Mouse (Mus musculus) kidney, postnatal 0 days (tissue): Measurements from ENCODE around the gene Mrps22. TPM values are rescaled to one million over a fixed set of nuclear protein-coding genes. Genes with fewer than 3 reads are reported as not detected.

Experiments used
- ATAC-seq: fragments of 200-750 bp; cut with Nextera tagmentation; replicated peaks from 2 replicates; pipeline ENCODE4 v1.8.0; 2017; ENCODE audit warnings: low read depth, moderate number of reproducible peaks, moderate TSS enrichment, moderate library complexity; ENCODE audit not compliant: low FRiP score
- DNase-seq: peaks from one replicate; pipeline ENCODE4 v3.0.0-alpha.2; 2016; ENCODE audit warnings: low spot score
- H3K27ac ChIP-seq: fragments of 300-500 bp; sonication (generic); 2 replicates; pipeline ENCODE4 v1.5.1; 2014; ENCODE audit warnings: mild to moderate bottlenecking
- H3K27me3 ChIP-seq: fragments of 300-500 bp; sonication (generic); 2 replicates; pipeline ENCODE4 v1.6.1; 2014; ENCODE audit warnings: low read length, mixed read lengths; ENCODE audit not compliant: insufficient read depth
- H3K36me3 ChIP-seq: fragments of 300-500 bp; sonication (generic); 2 replicates; pipeline ENCODE4 v1.6.1; 2014; ENCODE audit warnings: low read length, mixed read lengths; ENCODE audit not compliant: insufficient read depth
- H3K4me1 ChIP-seq: fragments of 300-500 bp; sonication (generic); replicated peaks from 2 replicates; pipeline ENCODE4 v1.6.1; 2014; ENCODE audit warnings: antibody characterized with exemption, low read length, mixed read lengths; ENCODE audit not compliant: insufficient read depth
- H3K4me2 ChIP-seq: fragments of 300-500 bp; sonication (generic); 2 replicates; pipeline ENCODE4 v1.6.1; 2014; ENCODE audit warnings: mild to moderate bottlenecking, low read length, moderate library complexity, mixed read lengths
- H3K4me3 ChIP-seq: fragments of 300-500 bp; sonication (generic); replicated peaks from 2 replicates; pipeline ENCODE4 v1.5.1; 2014; ENCODE audit warnings: low read depth, low read length
- H3K9ac ChIP-seq: fragments of 300-500 bp; sonication (generic); 2 replicates; pipeline ENCODE4 v1.6.1; 2014; ENCODE audit warnings: low read depth, low read length
- H3K9me3 ChIP-seq: fragments of 300-500 bp; sonication (generic); replicated peaks from 2 replicates; pipeline ENCODE4 v1.6.1; 2016; ENCODE audit warnings: low read length, inconsistent platforms, mixed read lengths
- CTCF ChIP-seq: IDR thresholded peaks from 2 replicates; pipeline ENCODE4 v1.5.1; 2016; ENCODE audit warnings: antibody characterized with exemption, low read depth, mild to moderate bottlenecking, moderate library complexity
- WGBS: fragments of 180-500 bp; shearing (Covaris S2); extraction: QIAGEN DNeasy Blood & Tissue Kit; methylation state at CpG from one replicate; pipeline ENCODE4 v1.1.7; 2014; 5-methylcytosine and 5-hydroxymethylcytosine counted together
- polyA plus RNA-seq: library from polyadenylated mRNA; unstranded; fragments of >200 nt; fragmentation: Nextera tagmentation; extraction: Ambion mirVana; gene quantifications from 2 replicates; pipeline ENCODE4 v1.2.1, GENCODE M21; 2015

The Mrps22 gene
- polyA plus RNA-seq, 1 experiment from 2014 or later, result 47.2 TPM

GRCm38 (mm10) chr9:98544042-98544441, 57.4 kb downstream of the Mrps22 start:
- H3K4me1 ChIP-seq, result no peaks in the 10 kb centered on the region
- no peak for TF ChIP-seq CTCF
- no peaks in the 10 kb centered on the region for H3K9me3 ChIP-seq
- no peak overlapping the region for H3K27ac ChIP-seq
- ATAC-seq (no peak), DNase-seq (no peak)
- H3K9ac ChIP-seq, result no peak overlapping the region
- 72% methylated on average over 3 of the region's 3 CpGs for WGBS
- H3K36me3 ChIP-seq, result no peaks in the 10 kb centered on the region
- H3K27me3 ChIP-seq, result no peaks in the 10 kb centered on the region
- no peak overlapping the region for H3K4me3 ChIP-seq
- H3K4me2 ChIP-seq, result no peak overlapping the region

Other genes with a start within 250 kb of the Mrps22 start
- 112 and 113 TPM in 2 replicates for gene Rbp1, start 178.7 kb downstream of the Mrps22 start, polyA plus RNA-seq
- gene Rbp2, start 115.5 kb downstream of the Mrps22 start, polyA plus RNA-seq, result 2.5 and 3.4 TPM in 2 replicates
- 138 and 155 TPM in 2 replicates for gene Copb2, start 37.9 kb downstream of the Mrps22 start, polyA plus RNA-seq
- not detected in 2 replicates for gene Prr23a1, start 240.8 kb upstream of the Mrps22 start, polyA plus RNA-seq